Mouse (Mus musculus): ENCODE data around the gene Ceacam15.
"Not testable (repeated sequence)": the region's sequence is repeated elsewhere in the genome, so short reads cannot be mapped to it uniquely, and the experiment has no call there.

DNA sequence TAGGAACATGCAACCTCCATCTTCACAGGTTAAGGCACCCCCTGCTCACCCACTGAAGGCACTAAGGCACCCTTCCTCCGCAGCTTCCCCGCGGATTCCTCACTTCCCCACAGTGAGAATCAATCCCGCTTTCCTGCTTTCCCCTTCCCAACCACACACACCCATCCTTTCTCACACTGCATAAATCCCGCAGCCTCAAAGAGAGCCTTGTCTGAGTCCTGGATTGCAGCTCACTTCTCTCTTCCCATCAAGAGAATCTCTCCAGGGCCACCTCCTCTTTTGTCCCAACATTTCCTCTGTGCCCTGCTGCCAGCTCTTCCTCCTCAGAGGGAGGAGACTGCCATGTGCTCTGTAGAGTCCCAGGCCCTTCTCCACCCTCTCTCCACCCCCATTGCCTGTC is 806 bp downstream of the Ceacam15 start:
- TF ChIP-seq CTCF (IDR thresholded peaks at IDR 0.05; ENCODE audit: borderline replicate concordance, insufficient read depth, low read depth, low read length); POLR2A (IDR thresholded peaks at IDR 0.05; ENCODE audit: borderline replicate concordance, insufficient read depth, low read length): not testable (repeated sequence)

All from cerebellum, adult 2 months (tissue).